Mouse (Mus musculus): ENCODE results near the gene Mxra8.
A peak's percentile ranks its signal among the peaks of the same experiment; 100 is the strongest.

- TF ChIP-seq CTCF (IDR thresholded peaks at IDR 0.05; ENCODE audit: borderline replicate concordance, insufficient read depth, low read length) (no peak), POLR2A (IDR thresholded peaks at IDR 0.05; ENCODE audit: low read depth, low read length) (0 out of 2 replicates have a peak, but pooled peaks have one; percentile 12)
Measured at GRCm38 (mm10) chr4:155802741-155803339, 36.6 kb upstream of the Mxra8 start, which contains the start of gene Mrpl20.
